Mouse (Mus musculus) cerebellum, adult 11 months (tissue): ENCODE results near the gene Arhgef16.

Source experiments
- DNase-seq: peaks from one replicate; pipeline ENCODE4 v3.0.0; 2022

Gene Arhgef16

DNA sequence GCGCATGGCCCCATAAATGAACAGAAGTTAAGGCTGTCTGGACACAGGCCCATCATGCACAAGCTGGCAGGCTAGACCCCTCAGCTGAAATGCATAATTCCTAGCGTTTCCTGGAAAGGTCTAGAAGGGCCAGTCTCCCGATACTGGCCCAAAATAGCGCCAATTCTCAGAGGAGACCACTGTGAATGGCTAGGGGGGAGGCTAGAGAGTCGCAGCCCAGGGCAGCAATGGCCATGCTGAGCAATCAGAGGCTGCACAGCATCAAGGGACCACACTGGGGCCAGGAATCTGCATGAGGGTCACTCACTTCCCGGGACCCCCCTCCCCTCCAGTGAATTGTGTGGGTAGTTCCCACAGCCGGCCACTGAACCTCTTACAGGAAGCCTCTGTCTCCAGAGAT lies 17.8 kb downstream of the Arhgef16 start:
- no peak for DNase-seq

- DNase-seq = no peak
Measured at GRCm38 (mm10) chr4:154279481-154279880, 22.0 kb downstream of the Arhgef16 start.

DNA sequence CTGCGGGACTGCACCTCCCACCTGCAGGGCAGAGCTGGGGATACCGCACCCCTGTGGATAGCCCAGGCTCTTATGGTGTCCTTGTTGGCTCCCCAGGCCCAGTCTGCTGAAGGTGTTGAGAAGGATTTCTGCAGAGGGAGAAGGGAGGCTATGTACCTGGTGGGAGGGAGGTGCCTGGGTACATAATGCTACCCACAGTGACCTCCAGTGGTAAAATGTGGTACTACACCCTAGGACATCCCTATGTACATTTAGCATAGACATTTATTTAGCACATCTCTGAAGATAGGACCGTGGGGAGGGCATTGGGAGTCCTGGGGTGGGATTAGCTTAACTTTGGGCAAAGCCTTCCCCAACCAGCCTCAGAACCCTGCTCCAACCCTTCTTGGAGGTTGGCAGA lies 28.5 kb downstream of the Arhgef16 start:
- no peak for DNase-seq

DNA sequence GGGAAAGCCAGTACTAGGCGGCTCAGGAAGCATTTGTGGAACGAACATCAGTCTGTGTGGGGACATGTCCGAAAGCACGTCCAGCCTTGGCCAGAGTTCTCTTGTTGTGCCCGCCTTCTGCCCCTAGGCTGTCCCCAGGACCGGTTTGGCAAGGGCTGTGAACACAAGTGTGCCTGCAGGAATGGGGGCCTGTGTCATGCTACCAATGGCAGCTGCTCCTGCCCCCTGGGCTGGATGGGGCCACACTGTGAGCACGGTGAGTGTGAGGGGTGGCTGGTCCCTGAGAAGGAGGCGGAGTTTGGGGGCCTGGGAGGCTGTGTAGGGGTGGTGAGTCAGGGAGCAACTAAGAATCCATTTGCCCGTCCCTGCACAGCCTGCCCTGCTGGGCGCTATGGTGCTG lies 32.0 kb downstream of the Arhgef16 start:
- no peak for DNase-seq

DNA sequence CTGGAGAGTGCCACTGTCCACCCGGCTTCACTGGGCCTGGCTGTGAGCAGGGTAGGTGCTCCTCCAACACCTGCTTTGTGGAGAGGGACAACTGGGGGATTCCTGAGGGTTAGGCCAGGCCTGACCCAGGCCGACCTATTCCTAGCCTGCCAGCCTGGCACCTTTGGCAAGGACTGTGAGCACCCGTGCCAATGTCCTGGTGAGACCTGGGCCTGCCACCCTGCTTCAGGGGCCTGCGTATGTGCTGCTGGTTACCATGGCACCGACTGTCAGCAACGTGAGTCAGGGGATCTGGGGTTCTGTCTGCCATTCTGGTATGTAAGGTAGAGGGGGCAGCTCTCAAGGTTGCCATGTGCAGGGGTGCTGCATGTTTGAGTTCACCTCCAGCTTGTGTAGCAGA lies 34.0 kb downstream of the Arhgef16 start:
- DNase-seq = peak; percentile 10

DNA sequence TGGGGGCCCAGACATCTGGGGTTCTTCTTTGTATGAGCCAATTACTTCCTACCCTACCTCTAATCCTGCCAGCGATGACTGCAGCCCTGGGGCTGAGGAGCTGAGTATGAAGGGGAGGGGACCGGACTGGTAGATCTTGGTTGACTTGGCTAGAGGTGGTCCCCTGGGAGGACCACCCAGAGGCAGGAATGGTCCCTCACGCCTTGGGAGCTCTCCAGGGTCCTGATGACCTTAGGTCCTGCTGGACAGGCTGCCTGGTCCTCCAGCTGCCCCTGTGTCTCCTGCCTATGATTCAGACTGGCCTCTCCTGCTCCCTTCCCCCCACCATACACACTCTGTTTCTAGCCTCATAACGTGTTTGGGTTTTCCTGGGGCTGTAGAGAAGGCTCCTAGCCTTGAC lies 39.4 kb downstream of the Arhgef16 start:
- DNase-seq = no peak

GRCm38 (mm10) chr4:154260755-154261154 lies 40.7 kb downstream of the Arhgef16 start:
- no peak for DNase-seq

DNA sequence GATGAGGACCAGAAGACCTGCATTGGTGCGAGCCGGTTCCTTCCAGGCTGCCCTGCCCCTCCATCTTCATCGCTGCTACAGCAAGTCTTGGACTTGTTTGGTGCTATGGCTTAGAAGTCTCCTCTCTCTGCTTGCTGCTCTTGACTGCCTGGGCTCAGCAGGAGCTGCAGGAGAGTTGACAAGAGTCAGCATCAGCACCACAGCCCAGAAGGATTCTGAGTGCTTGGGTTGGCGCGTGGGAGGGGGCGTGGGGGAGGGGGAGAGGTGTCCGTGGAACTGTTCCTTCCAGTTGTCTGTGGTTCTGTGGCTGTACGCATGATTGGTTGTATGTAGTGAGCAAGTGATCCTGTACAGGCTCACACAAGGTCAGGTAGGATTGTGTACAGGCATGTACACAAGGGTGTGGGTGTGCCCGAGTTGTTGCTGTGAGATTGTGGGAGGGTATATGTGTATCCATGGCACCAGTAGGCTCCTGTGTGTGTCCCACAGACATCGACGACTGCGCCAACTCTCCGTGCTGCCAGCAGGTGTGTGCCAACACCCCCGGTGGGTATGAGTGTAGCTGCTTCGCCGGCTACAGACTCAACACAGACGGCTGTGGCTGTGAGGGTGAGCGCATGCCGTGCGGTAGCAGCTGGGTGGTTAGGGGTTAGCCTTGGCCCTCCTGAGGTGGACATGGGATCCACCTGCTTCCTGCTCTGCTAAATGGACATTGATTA lies 48.8 kb downstream of the Arhgef16 start:
- no peak for DNase-seq

DNA sequence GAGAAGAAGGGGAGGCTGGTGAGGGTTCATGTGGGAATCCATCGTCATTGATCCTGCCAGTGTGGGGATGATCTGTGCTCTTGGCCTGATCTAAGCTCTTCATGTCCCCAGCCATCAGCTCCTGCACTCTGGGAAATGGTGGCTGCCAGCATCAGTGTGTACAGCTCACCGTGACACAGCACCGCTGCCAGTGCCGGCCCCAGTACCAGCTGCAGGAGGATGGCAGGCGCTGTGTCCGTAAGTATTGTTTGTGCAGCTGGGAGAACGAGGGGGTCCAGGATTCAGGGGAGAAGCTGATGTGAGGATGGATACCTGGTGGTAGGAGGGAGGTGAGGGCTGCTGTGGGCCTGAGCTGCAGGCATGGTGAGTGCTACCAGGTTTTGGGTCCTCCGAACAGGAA lies 52.2 kb downstream of the Arhgef16 start:
- no peak for DNase-seq

- no peak for DNase-seq
Measured at GRCm38 (mm10) chr4:154248092-154248805, 53.2 kb downstream of the Arhgef16 start.

DNA sequence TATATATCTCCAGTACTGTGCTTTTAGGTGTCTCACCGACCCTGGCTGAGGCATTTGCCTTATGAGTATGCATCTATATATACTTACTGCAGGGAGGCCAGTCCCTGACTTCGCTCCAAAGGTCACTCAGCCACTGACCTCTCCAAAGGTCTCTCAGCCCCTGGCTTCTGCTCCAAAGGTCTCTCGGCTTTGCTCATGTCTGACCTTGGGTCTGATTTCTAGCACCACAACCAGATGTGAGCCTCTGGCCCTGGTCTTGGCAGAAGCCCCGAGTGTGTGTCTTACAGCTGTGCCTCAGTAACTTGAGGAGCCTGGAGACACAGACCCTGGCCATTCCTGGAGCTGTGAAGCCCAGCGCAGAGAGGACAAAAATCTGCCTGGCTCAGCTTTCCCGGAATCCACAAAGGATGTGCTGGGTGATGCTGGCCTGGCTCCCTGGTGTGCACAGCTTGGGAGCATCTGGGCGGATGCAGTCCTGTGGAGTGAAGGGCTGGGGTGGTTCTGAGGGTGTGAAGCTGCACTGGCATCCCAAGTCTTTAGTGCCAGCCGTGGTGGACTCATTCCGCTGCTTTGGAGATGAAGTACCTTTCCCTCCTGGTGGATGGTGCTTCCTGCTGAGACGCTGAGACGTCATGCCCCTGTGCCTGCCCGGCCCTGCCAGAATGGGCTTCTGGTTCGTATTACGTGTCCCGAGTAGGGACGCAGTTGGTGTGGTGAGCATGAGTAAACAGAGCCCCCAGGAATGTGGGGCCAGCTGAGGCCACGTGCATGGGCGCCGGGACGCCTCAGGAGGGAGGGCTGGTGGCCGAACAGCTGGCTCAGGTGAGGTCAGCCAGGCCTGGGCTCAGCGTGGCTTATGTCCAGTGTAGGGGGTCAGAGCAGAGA lies 54.0 kb downstream of the Arhgef16 start:
- no peak for DNase-seq

DNA sequence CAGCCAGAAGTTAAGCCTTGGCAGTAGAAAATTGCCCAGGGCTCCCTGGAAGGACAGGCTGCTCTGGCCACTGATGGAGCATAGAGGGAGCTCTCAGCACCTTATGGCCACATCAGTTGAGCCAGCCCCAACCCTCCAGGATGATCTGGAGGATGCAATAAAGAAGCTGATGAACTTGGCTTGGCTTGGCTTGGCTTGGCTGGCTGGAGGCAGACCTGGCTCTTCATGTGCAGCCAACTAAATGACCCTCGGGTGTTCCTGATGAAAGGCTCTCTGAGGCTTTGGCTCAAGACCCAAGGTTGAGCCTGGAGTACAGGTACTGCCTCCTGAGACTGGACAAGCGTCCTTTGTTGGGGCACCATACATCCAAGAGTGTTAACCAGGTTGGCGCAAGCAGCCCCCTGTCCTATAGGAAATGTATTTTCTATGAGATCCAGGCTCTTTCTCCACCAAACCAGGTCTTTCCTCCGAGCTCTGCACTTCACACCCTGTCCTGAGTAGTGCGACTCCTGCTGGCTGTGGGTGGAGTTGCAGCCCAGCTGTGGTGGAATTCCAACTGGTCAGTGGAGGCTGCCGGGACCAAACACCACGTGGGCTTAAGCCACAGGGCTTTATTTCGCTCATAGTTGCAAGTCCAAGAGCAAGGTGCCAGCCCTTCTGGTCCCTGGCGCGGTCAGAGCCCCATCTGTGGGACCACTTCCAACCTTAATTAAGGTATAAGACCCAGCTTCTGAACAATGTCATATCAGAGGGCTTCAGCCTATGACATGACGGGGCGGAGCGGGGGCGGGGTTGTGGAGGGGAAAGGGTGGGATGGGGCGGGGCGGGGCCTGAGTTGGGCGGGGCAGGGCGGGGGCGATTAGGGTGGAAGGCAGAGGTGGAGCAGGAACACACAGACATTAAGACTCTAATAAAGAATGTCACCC lies 55.1 kb downstream of the Arhgef16 start:
- peak; percentile 46 for DNase-seq

- DNase-seq = no peak
Measured at GRCm38 (mm10) chr4:154245342-154245741, 56.1 kb downstream of the Arhgef16 start.

GRCm38 (mm10) chr4:154240608-154241007 lies 60.9 kb downstream of the Arhgef16 start:
- DNase-seq = no peak

GRCm38 (mm10) chr4:154239199-154239598 lies 62.3 kb downstream of the Arhgef16 start:
- no peak for DNase-seq

DNA sequence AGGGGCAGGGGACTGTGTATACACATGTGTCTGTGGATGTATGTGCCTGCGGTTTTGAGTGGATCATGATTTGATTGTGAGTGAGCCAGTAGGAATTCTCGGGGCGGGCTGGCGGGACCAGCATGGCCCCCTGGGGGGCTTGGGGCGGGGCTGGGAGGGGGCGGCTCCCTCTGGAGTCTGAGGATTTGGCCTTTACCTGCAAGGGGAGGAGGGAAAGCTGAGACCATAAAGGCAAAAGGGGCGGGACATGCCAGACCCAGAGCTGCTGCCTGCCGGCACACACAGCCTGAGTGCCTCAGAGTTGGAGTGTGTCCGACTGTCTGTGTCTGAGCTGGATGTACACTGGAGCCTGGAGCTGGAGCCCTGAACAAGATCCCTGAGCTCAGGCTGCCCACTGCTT lies 64.2 kb downstream of the Arhgef16 start:
- no peak for DNase-seq

DNA sequence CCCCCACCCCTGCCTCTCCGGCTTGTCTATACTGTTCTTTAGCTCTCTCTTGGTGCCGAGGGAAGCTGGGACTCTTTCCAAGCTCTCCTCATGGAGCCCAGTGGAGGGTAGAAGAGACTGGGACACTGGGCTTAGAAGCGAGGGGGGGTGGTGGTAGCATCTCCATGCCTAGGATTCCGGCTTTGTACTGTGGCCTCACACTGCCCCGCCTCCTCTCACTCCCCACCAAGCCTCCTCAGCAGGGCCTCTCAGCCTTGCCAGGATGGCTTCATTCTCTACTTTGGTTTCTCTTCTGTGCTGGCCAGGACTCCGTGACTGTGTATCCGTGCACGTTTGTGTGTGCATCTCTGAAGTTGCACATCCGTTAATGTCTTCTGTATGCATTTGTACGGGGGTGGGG lies 64.6 kb downstream of the Arhgef16 start:
- no peak for DNase-seq

DNA sequence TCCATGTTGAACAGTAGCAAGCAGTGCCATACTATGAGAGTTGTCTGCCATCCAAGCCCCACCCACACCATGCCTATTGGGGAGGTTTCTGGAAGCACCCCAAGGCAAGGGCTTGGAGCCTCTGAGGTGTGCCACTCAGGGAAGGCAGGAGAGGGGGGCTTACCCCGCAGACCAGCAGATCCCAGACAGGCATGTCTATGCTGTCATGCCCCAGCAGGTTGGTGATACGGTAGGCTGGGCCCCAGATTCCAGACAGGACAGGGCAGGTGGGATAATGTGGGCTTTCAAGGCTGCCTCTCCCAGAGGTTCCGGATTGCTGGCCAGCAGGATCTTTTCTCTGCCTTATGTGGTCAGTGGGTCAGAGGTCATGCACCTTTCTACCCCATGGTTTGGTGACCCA lies 65.5 kb downstream of the Arhgef16 start:
- no peak for DNase-seq

DNA sequence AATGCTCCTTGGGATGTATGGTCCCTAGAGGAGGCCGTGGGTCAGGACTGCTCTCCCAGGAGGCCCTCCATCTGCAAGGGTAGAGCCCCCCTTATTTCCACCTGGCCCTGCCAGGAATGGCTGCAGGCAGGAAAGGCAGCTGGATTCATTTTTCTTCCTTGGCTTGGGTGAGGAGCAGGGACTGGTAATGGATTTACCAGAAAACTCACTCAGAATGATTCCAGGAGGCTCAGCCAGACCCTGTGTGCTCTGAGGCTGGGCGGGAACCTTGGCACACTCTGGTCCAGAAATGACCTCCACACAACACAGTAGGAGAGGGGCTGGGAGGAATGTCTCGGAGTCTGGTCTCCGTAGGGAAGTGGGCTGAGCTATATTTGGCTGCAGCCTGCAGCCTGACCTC lies 69.2 kb downstream of the Arhgef16 start:
- DNase-seq = no peak

DNA sequence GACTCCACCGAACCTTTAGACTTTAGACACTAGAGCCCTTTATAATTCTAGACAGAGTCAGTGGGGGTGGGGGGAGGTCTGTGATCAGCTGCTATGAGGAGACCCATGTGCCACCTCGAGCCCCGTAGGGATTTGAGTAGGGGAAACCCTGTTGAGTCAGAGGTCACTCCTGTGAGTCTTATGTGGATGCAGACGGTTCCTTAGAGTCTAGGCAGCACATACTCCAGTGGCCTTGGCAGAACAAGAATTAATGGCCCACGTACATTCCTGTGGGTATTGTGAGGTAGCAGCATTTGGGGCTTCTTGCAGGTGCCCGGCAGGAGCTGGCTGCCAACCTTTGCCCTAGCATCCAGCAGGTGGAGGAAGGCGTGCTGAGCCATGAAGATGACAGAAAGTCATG lies 70.1 kb downstream of the Arhgef16 start:
- DNase-seq = no peak

DNA sequence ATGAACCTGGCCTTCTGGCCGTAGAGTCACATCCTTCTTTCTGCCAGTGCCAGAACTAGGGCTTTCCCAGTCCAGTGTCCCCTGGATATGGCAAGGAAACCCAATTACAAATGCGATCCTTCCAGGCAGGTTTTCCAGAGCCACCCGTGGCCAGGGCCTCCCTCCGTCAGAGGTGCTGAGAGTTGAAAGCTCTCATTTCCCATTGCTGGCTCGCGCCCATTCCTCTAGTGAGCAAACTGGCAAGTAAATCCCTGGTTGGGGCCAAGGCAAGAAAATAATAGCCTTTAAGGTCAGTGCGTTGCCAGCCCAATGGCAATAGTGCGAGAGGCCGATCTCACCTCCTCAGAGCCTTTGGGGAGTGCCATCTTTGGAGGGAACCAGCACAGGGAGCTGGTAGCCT lies 71.9 kb downstream of the Arhgef16 start:
- no peak for DNase-seq
